Mouse (Mus musculus) right cerebral cortex, postnatal 14 days (tissue): ENCODE results near the gene Dchs2.

Source experiments
- DNase-seq: peaks from one replicate; pipeline ENCODE4 v3.0.0; 2022

Dchs2 gene

DNA sequence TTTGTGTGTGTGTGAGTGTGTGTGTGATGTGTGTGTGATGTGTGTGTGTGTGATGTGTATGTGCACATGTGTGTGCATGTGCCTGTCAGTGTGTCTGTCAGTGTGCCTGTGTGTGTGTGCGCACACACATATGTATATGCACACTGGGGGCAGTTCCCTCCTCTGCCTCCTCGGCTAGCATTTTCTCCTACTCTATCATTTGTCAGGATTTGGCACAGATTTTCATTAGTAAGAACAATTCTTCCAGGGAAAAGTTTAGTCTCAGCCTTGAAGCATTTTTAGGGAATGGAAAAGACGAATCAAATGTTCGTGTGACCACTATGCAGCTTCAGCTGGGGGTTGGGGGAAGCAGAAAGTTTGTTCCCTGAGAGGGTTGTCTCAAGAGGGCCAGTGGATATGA, 28.4 kb downstream of the Dchs2 start:
- DNase-seq, result no peak

DNA sequence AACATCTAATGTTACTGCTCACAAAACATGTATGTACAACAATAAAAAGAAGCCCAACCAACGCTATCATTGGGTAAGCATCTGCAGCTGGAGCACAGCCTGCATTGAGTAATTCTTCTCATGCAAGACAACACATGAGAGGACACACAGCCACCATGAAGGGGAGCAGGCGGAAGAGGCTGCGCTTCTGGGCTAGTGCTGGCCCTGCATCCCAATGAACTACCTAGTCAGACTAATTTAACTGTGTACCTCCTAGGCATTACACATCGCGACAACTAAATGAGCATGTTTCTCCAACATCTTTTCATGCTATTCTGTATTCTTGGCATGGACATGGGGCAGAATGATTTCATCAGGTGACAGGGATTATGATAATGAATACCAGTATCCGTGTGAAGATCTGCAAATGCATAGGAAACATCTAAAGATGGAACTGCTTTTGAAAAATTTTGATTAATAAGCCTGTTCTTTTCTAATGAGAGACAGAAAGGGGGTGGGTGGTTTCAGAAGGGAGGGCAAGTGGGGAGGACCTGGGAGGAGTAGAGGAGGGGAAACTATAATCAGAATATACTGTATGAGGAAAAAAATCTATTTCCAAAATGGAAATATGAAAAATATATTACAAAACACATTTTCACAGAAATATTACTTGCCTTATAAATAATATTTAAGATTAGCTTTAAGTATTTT, 33.9 kb downstream of the Dchs2 start:
- no peak for DNase-seq

DNA sequence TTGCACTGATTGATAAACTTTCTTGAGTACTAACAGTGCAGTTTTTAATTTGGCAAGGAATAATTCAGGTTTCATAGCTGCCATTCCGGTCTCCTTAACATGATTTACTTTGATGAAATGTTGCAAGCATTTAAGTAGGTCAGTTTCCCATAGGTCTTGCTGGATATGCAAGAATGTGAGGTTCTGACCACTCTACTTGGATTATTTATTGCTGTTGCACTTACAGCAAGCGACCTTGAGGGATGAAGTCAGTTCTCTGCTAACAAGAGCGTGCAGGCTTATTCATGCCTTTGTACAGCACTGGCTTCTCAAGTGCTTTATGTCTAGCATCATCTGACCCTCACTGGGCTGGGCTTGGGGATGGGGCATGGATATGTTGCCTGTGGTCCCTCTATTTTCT, 35.9 kb downstream of the Dchs2 start:
- no peak for DNase-seq

DNA sequence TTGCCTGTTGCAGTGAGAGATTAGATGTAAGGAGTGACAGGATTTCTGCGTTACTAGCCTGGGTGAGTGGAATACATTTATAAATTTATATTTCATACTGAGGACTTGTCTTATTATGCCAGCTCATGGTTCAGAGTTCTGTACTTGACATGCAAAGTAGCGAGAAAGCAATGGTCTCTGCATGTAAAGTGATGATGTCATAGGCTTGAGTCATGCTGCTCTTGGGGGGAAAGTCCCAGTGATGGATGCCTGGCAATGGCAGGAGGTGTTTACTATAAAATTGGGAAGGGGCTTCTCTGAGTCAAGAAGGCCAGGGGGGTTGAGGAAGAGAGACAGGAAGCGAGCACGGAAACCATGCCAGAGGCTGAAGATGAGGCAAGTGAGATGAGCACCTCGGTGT, 57.8 kb downstream of the Dchs2 start:
- DNase-seq, result no peak

DNA sequence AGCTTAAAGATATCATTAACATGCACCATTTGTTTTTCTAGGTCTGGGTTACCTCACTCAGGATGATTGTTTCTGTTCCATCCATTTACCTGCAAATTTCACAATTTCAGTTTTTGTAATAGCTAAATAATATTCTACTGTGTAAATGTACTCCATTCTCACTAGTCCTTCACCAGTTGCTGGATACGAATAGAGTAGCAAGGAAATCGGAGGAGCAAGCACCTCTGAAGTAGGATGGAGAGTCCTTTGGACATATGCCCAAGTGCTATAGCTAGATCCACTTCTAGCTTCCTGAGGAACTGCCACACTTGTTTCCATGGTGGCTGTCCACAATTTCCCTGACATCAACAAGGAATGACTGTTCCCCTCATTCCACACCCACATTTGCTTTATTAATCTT, 63.5 kb downstream of the Dchs2 start:
- no peak for DNase-seq

DNA sequence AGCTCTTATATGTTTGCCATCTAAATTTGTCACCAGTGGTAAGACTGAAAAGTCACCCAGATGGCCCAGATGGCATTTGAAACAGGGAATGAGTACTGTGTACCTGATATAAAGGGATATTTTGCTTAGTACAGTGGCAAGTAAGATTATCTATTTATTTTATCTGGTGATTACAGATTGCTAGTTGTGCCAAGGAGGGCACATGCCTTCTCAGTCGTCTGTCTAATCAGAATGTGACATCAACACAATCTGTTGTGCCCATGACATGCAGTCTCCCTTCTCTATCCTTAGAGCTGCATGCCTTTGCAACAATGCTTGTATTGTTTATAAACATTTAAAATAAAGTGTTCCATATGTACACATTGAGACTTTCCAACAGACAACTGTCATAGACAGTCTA, 64.7 kb downstream of the Dchs2 start:
- DNase-seq, result no peak

DNA sequence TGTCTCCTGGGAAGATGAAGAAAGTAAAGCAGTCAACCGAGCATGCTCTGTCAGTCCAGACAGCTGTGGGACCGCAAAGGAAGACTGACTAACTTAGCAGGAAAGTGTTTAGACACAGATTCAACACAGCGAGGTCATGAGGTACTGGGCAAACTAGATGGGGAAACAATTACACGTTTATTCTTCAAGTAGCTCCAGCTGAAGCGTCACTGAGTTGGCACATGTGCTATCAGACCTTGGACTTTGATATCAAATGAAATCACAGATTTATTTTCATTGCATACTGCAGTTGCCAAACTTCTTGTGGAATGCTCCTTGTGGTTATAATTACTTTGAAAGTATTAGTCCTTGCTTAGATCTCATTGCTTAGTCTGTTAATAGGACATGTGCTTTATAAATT, 67.2 kb downstream of the Dchs2 start:
- DNase-seq, result no peak

DNA sequence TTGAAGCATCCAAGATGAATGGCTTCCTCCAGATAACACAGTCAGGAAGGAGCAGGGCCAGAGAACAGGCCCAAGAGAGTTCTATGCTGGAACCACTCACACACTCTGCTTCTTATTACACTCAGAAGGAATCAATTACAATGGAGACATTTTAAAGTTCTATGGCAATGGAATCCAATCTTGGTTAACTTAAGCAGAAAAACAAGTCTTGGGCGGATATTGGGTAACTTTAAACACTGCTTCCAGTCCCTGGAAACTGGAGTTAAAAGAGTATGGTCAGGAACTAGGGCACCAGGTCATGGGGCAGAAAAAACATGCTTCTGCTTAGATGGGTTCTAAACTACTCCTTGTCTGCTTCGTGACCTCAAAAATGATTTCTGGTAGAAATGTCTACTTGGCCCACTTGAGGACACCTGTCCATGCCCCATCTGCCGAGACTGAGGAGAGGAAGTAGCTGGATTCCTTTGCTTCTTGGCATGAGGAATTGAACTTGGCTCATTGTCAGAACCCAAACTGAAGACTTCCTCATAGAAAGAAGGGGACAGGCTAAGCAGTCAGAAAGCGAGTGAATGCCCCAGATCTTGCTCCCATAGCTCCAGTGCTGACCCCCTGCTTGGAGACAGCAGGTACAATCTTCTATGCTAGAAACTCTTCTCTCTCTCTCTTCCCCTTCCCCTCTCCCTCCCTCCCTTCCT, 73.7 kb downstream of the Dchs2 start:
- no peak for DNase-seq

DNA sequence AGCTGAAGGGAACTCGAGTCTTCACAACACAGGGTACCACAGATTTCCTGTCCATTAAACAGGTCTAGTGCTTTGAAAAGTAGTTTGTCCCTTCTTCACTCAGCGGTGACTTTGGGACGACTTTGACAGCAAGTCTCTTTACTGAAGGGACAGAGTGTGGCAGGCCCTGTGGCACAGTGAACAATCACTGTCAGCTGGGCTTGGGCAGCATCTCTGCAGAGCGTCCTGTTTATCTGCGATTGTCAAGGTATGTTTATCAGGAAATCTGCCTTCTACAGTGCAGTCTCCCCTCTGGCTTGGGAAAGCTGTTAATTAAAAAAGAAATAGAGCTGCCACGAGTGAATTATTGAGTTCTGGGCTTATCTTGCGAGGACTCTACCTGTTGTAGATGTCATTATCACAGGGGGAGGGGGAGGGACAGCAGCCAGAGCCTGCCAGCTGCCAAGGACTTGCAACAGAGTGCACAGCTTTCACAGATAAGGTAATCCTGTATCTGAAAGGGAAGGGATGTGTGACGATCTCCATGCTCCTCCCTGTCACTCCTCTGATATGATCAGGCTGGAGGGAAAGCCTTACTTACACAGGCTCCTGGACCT, 77.4 kb downstream of the Dchs2 start:
- no peak for DNase-seq

DNA sequence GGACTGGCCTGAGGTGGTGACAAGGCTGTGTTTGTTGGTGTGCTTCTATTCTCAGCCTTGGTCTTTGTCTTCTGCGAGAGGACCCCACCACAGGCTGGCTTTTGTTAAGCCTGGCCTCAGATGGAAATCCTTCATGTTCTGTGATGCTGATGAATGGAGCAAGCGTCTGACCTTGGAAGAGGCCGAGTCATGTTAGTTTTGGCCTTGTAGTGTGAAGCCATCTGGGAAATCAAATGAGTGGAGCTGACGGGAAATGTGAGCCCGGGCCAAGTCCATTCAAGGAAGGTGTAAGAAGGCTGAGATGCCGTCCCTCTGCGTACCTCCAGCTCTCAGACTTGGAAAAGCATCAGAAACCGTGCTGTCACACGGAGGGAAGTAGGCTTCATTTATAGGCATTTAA, 81.9 kb downstream of the Dchs2 start:
- no peak for DNase-seq

DNA sequence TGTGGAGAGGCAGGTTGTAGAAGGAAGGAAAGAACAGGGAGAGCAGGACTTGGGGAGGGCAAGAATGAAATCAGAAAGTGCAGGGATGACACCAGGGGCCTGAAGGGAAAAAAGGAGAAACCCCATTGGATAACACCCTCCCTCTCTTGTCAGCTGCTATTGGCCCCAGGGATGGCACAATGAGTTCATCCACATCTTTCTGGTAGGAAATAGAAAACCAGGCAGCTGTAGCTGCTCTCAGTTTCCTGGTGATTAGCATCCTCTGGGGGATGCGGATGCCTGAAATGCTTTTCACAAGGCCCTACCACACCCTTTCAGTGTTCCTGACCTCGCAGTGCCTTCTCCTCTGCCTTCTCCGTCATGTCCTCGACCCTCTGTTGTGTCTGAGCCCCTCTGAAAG, 82.5 kb downstream of the Dchs2 start:
- no peak for DNase-seq

DNA sequence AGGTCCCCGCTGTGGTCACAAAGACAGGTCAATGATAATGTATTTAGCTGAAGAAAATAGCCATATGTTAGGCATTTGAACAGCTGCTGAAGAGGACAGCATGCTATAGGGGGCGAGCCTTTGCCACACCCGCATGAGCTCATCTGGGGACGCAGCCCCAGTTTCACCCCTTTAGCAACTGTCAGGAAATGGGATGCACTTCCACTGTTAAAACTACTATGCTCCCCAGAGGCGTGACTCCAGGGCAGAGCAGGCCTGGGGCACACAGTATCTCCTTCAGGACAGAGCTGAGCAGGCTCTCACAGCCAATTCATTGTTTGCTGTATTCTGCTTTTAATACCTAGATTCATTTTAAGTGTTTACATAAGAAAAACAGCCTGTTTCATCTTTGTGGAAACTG, 84.2 kb downstream of the Dchs2 start:
- no peak for DNase-seq

DNA sequence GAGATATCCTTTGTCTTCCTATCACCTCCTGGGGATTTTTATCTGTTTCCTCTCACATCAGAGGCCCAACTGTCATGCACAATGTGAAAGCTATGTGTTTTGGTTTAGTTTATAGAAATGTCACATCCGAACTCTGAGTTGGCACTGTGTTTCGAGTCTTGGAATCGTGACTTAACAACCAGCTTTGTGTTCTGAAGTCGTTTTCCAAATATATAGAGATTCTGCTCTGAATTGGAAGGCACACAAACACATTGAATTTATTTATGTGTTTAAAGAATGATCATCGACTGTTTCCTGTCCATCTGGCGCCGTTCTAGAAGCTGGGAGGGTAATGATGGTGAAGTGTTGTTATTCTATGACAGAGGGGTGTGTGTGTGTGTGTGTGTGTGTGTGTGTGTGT, 84.8 kb downstream of the Dchs2 start:
- peak; percentile 13 for DNase-seq

DNA sequence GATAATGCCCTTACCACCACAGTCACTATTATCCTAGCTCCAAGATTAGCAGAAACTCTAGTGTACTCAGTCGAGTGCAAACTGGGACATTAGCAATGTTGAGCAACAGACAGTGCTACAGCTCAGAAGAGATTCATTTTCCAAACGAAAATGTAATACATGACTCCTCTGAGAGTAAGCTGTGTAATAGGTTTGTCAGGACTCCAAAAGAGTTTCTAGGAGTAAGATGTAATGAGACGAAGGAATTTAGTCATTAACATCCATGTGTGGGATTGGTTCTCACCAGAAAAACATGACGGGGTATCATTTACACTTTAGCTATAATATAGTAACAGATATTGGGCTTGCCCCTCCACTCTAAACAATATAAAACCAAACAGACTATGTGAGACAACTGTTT, 90.3 kb downstream of the Dchs2 start:
- DNase-seq, result no peak

DNA sequence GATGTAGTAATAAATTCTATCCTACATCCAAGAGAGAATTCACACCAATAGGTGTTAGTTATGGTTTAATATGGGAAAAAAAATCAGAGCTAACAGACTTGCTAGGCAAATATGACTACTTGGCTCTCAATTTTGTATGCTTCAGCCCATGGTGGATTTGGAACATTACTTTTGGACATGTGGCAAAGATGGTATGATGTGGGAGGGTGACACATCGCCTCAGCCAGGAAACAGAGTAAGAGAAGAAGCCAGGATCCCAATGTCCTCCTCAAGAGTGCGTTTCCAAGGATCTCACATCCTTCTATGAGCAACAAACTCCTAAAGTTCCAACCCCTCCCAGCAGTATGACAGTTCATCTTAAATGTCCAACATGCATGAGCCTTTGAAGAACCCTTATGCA, 92.4 kb downstream of the Dchs2 start:
- no peak for DNase-seq

DNA sequence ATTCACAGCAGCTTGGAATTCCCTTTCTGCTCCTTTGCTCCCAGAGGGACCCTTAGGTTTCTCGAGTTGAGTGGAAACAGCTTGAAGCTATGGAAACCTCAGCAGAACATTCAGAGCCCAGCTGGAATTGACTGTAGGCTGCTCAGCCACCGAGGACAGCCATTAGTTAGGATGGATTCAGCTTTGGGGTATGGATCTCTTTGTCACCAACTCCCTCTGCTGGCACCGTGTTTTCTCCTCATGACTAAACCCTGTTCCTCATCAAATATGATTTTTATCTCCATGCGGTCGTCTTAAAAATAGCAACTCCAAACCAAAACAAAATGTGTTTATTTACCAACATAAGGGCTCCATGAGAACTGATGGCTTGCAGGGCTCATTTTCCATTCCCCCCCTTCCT, 94.4 kb downstream of the Dchs2 start:
- peak; percentile 38 for DNase-seq

DNA sequence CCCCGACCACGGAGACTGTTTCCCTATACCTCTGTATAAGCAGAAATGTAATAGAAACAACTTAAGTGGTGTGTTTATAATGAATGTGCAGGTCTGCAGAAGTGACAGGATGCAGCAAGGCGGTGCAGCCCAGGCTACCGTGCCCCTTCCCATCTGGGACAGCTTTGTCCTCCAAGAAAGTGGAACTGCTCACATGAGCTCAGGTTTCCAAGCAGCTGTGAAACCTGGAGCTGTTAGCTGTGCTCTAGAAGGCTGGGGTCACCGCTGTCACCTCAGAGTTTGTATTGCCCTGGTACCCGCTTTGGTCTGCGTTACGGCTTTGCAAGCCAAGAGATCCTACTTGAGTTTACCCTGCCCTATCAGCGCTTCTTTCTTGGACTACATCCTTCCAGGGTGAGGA, 100.6 kb downstream of the Dchs2 start:
- DNase-seq, result no peak

DNA sequence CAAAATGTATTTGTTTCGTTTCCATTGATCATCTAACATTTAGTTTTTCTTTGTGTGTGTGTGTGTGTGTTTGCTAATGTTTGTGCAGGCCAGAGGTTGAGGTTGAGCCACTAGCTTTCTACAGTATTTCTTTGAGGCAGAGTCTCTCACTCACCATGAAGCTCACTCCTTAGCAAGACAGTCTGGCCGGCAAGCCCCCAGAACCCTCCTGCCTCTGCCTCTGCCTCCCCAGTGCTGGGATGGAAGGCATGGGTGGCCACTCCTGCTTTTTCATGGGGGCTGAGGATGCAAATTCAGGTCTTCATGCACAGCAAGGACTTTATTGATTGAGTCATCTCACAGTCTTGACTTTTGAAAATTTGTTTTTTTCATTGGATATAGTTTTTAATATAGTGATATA, 102.6 kb downstream of the Dchs2 start:
- no peak for DNase-seq

DNA sequence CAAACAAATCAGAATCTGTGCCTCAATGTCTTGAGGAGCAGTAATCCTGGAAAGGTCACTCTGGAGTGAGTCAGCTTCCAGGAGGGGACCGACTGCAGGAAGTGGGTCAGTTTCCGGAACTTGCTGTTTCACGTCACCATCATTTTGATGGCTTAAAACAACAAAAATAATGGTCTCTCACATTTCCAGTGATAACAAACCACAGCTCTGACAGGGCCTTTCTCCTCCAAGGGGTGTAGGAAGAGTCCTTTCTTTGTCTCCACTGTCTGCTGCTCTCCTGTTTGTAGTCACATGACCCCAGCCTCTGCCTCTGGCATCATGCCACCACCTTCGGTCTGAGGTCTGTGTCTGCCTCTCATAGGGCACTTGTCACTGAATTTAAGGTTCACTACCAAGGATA, 106.7 kb downstream of the Dchs2 start:
- DNase-seq, result no peak

DNA sequence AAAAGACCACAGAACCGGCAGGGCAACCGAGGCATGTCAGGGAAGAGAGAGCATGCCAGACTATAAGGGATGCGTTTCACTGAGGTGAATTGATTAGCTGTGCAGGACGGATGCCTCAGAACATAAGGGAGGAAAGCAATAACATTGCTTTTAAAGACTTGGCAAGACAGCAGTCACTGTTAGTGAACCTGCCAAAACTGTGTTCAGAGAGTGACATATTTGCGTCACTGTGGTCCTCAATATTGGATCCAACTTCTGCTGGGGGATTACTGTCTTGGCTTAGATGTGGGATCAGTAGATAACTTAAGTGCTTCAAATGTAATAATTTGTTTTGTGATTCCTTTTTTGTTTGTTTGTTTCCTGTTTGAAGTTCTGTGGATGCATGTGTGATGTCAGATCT, 107.3 kb downstream of the Dchs2 start:
- no peak for DNase-seq

DNA sequence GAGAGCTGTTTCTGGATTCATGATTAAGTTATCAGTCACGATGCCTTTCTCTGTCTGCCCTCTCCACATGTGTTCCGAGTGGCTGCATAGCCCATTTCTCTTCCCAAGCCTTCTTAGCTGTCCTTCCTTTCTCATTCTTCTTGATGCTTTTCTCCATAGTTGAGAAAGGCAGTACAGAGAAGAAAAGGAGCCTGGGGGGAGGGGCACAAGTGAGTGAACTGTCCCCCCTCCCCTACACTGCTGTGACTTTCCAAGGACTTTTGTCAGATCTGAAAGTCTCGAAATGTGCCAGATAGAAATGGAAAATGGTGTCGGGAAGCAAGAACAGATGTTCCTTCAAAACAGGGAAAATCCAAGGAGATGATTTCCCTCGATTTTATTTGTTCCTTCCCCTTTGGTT, 118.8 kb downstream of the Dchs2 start:
- DNase-seq, result no peak

DNA sequence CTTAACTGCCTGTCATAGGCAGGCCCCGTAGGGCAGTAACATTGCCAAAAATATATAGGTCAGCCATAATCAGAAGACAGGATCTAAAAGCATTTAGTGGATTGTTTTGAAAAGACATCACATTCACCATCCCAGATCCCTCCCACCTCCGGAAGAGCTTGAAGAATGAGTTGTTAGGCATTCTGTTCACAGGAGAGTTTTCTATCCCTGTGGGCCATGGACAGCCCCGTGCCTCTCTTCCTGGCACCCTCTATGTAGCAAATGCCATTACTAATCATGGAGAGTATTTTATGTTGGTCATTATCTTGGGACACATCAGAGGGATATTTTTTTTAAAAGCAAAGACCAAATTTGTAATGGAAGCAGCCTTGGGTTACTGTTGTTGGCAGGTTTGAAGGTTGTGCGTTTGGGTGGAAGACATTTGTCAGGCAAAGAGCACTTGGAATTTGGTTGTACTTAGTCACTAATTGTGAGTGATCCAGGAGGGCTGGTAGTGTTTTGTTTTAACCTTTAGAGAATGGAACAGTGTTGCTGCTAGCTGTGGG, 122.3 kb downstream of the Dchs2 start:
- no peak for DNase-seq

DNA sequence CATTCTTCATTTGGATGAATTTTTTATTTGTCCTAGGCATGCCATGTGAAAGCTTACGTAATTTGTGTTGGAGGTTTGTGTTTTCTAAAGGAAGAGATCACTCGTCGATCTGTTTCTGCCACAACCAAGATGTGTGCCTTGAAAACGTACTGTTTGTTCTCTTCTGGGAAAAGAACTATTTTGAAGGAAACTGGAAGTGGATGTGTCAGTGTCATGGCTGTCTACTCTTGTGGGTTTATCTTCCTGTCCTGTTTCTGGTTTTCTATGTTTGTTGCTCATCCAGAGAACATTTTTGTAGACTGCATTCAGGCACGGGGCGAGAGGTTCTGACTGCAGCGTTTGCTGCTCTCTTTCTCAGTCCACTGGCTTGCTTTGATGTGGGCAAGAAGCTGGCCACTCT, 124.2 kb downstream of the Dchs2 start:
- no peak for DNase-seq

DNA sequence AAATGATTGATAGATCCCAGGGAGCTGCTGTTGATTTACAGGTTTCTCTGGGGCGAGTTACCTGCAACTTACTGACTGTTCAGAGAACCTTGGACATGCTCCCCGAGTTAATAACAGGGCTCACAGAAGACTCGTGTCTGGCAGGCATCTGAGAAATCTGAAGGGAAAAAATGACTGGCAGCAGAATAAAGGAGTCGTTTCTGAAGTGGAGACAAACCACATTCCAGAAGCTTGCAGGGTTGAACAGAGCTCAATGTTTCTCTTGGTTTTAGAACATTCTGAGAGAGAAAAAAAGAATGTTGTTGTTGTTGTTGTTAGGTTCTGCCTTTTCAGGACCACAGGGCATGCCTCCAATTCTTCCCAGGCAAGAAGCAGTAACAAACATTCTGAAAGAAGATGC, 131.7 kb downstream of the Dchs2 start:
- no peak for DNase-seq
